Mouse (Mus musculus) CH12.LX (cell line): Measurements from ENCODE around the gene Ptgdr2. TPM values are rescaled to one million over a fixed set of nuclear protein-coding genes. Genes with fewer than 3 reads are reported as not detected.

Experiments
- DNase-seq: peaks from one replicate; pipeline ENCODE4 v3.0.0-alpha.2; 2013; ENCODE audit errors: extremely low read depth
- H3K27ac ChIP-seq: 2 replicates; pipeline ENCODE4 v1.5.1; 2012; ENCODE audit warnings: low read depth, mild to moderate bottlenecking, control low read depth, moderate library complexity; ENCODE audit not compliant: insufficient read depth
- H3K27me3 ChIP-seq: replicated peaks from 2 replicates; pipeline ENCODE3; 2012; ENCODE audit warnings: inconsistent platforms
- H3K36me3 ChIP-seq, 2 experiments: replicated peaks in 1 of 2; 2 replicates each; pipeline versions ENCODE3 to v1.6.1; 2012; ENCODE audit warnings: inconsistent platforms in 1 of 2, low read length in 1 of 2, mild to moderate bottlenecking in 1 of 2, mixed read lengths in 1 of 2, moderate library complexity in 1 of 2; ENCODE audit not compliant: control insufficient read depth in 1 of 2, insufficient read depth in 1 of 2
- H3K4me1 ChIP-seq, 2 experiments: 2 replicates each; pipeline ENCODE4 v1.6.1; 2012; ENCODE audit warnings: inconsistent platforms in 1 of 2, moderate library complexity in 1 of 2; ENCODE audit not compliant: insufficient read depth in 2 of 2, control insufficient read depth in 1 of 2
- H3K4me2 ChIP-seq: 2 replicates; pipeline ENCODE4 v1.6.1; 2012; ENCODE audit warnings: low read depth, mild to moderate bottlenecking, control low read depth; ENCODE audit not compliant: poor library complexity, insufficient read depth, severe bottlenecking
- H3K4me3 ChIP-seq, 3 experiments: fragments of 150-350 bp in 1 of 3; sonication (generic) in 1 of 3; replicated peaks in 1 of 3; 2 replicates each; pipeline versions ENCODE3 to v1.5.1; 2011 to 2012; ENCODE audit warnings: low read depth in 2 of 3, low read length in 2 of 3, mild to moderate bottlenecking in 2 of 3, moderate library complexity in 2 of 3, control low read depth in 1 of 3, improper control_type of control experiment in 1 of 3, inconsistent platforms in 1 of 3, mixed read lengths in 1 of 3; ENCODE audit not compliant: poor library complexity in 1 of 3
- H3K79me2 ChIP-seq: replicated peaks from 2 replicates; pipeline ENCODE4 v1.6.1; 2012; ENCODE audit warnings: mild to moderate bottlenecking, moderate library complexity; ENCODE audit not compliant: control insufficient read depth, poor library complexity, insufficient read depth, severe bottlenecking; ENCODE audit errors: extremely low read depth
- H3K9ac ChIP-seq: 2 replicates; pipeline ENCODE4 v1.6.1; 2012; ENCODE audit warnings: low read depth, mild to moderate bottlenecking, control low read depth, moderate library complexity; ENCODE audit not compliant: insufficient read depth
- H3K9me3 ChIP-seq: replicated peaks from 2 replicates; pipeline ENCODE3; 2012; ENCODE audit warnings: low read length, inconsistent platforms, mixed read lengths
- CTCF ChIP-seq, 2 experiments: IDR thresholded peaks in 1 of 2; conservative IDR thresholded peaks in 1 of 2; 2 replicates each; pipeline ENCODE4 v1.5.1; 2011 to 2012; ENCODE audit warnings: low read depth in 2 of 2, low read length in 2 of 2, improper control_type of control experiment in 1 of 2, inconsistent platforms in 1 of 2, mild to moderate bottlenecking in 1 of 2, moderate library complexity in 1 of 2
- EP300 ChIP-seq: IDR thresholded peaks from 2 replicates; pipeline ENCODE4 v1.6.1; 2011; ENCODE audit warnings: low read length, improper control_type of control experiment
- ETS1 ChIP-seq: conservative IDR thresholded peaks from 2 replicates; pipeline ENCODE4 v1.6.1; 2012; ENCODE audit warnings: low read depth, mild to moderate bottlenecking, inconsistent platforms, low read length, improper control_type of control experiment, moderate library complexity
- IRF4 ChIP-seq: IDR thresholded peaks from 2 replicates; pipeline ENCODE4 v1.6.1; 2014; ENCODE audit warnings: low read depth, mild to moderate bottlenecking, inconsistent platforms, low read length, improper control_type of control experiment
- JUND ChIP-seq: conservative IDR thresholded peaks from 2 replicates; pipeline ENCODE4 v1.6.1; 2011; ENCODE audit warnings: low read depth, low read length, improper control_type of control experiment
- MAX ChIP-seq: IDR thresholded peaks from 2 replicates; pipeline ENCODE4 v1.6.1; 2011; ENCODE audit warnings: low read length, improper control_type of control experiment
- MAZ ChIP-seq: IDR thresholded peaks from 2 replicates; pipeline ENCODE4 v1.6.1; 2012; ENCODE audit warnings: low read depth, mild to moderate bottlenecking, inconsistent platforms, low read length, improper control_type of control experiment, moderate library complexity
- MYC ChIP-seq: IDR thresholded peaks from 2 replicates; pipeline ENCODE4 v1.6.1; 2011; ENCODE audit warnings: low read depth, mild to moderate bottlenecking, improper control_type of control experiment, low read length
- NRF1 ChIP-seq: IDR thresholded peaks from 2 replicates; pipeline ENCODE4 v1.6.1; 2014; ENCODE audit warnings: low read depth, mild to moderate bottlenecking, inconsistent platforms, low read length, improper control_type of control experiment, moderate library complexity
- PAX5 ChIP-seq: IDR thresholded peaks from 2 replicates; pipeline ENCODE4 v1.6.1; 2012; ENCODE audit warnings: low read length, inconsistent platforms, mixed read lengths
- POLR2A ChIP-seq: IDR thresholded peaks from 2 replicates; pipeline ENCODE4 v1.6.1; 2011; ENCODE audit warnings: low read depth, mild to moderate bottlenecking, improper control_type of control experiment, low read length
- RAD21 ChIP-seq: IDR thresholded peaks from 2 replicates; pipeline ENCODE4 v1.6.1; 2011; ENCODE audit warnings: low read depth, mild to moderate bottlenecking, low read length, improper control_type of control experiment, moderate library complexity
- SIN3A ChIP-seq: IDR thresholded peaks from 2 replicates; pipeline ENCODE4 v1.6.1; 2012; ENCODE audit warnings: low read length, improper control_type of control experiment, inconsistent platforms
- SMC3 ChIP-seq: IDR thresholded peaks from 2 replicates; pipeline ENCODE4 v1.6.1; 2011; ENCODE audit warnings: low read depth, low read length, improper control_type of control experiment
- TCF12 ChIP-seq: IDR thresholded peaks from 2 replicates; pipeline ENCODE4 v1.6.1; 2014; ENCODE audit warnings: low read depth, mild to moderate bottlenecking, inconsistent platforms, low read length, improper control_type of control experiment
- UBTF ChIP-seq: IDR thresholded peaks from 2 replicates; pipeline ENCODE4 v1.6.1; 2012; ENCODE audit warnings: low read depth, mild to moderate bottlenecking, inconsistent platforms, low read length, improper control_type of control experiment, moderate library complexity
- USF1 ChIP-seq: IDR thresholded peaks from 2 replicates; pipeline ENCODE4 v1.6.1; 2014; ENCODE audit warnings: low read depth, mild to moderate bottlenecking, inconsistent platforms, low read length, improper control_type of control experiment
- USF2 ChIP-seq: conservative IDR thresholded peaks from 2 replicates; pipeline ENCODE4 v1.6.1; 2011; ENCODE audit warnings: low read depth, low read length, improper control_type of control experiment
- ZC3H11A ChIP-seq: IDR thresholded peaks from 2 replicates; pipeline ENCODE4 v1.6.1; 2012; ENCODE audit warnings: low read depth, mild to moderate bottlenecking, inconsistent platforms, low read length, improper control_type of control experiment
- ZKSCAN1 ChIP-seq: IDR thresholded peaks from 2 replicates; pipeline ENCODE4 v1.6.1; 2012; ENCODE audit warnings: low read depth, inconsistent platforms, low read length, improper control_type of control experiment, borderline replicate concordance
- dilution Hi-C: fragments of 300-500 bp; cut with MboI; formaldehyde crosslinking; loops from 2 replicates; pipeline ENCODE4 v1.14.3; 2020; ENCODE audit warnings: low sequenced_read_pairs; ENCODE audit not compliant: extremely low pct_unique_long_range_greater_than_20kb, extremely low pct_ligation_motif_present
- in situ Hi-C: fragments of 300-500 bp; cut with MboI; formaldehyde crosslinking; loops from 3 replicates; pipeline ENCODE4 v1.14.3; 2019; ENCODE audit warnings: low sequenced_read_pairs, low pct_ligation_motif_present, low pct_unique_long_range_greater_than_20kb, mixed read lengths
- polyA plus RNA-seq: library from polyadenylated mRNA; unstranded; fragments of >175 nt; gene quantifications from 2 replicates; pipeline ENCODE4 v1.2.1, GENCODE M21; 2012; ENCODE audit warnings: low read depth; ENCODE audit not compliant: insufficient read length
- total RNA-seq, 2 experiments: library from RNA; depleted of rRNA; stranded (reverse); fragments of 300-350 nt in 1 of 2; fragments of >200 nt in 1 of 2; gene quantifications; 2 replicates each; pipeline ENCODE4 v1.2.3; 2012 to 2014

Gene Ptgdr2
- total and polyA plus RNA-seq, 3 experiments, result 0.13 TPM; not detected in 2

GRCm38 (mm10) chr19:10952021-10952939 is 15.3 kb downstream of the Ptgdr2 start:
- H3K4me2 ChIP-seq, result no peak overlapping the region
- DNase-seq, result no peak
- H3K4me1 ChIP-seq, result peaks cover under 1 to 10% of the 10 kb centered on the region in 2 experiments; a peak in 3 of 4 replicates
- H3K9ac ChIP-seq, result no peak overlapping the region
- no peak overlapping the region for H3K27ac ChIP-seq
- in situ Hi-C loops, result no loop called here
- H3K36me3 ChIP-seq, result peaks cover 0 to 3% of the 10 kb centered on the region in 2 experiments
- peaks cover 17% of the 10 kb centered on the region for H3K79me2 ChIP-seq
- dilution Hi-C loops, result no loop called here
- no peaks in the 10 kb centered on the region for H3K9me3 ChIP-seq
- TF ChIP-seq JUND (no peak), ETS1 (no peak), USF1 (no peak), NRF1 (no peak), USF2 (no peak), POLR2A (no peak), ZKSCAN1 (no peak), MAZ (no peak), MAX (no peak), SMC3 (no peak), ZC3H11A (no peak), PAX5 (no peak), EP300 (no peak), IRF4 (no peak), TCF12 (no peak)
- H3K27me3 ChIP-seq, result peaks cover 36% of the 10 kb centered on the region
- H3K4me3 ChIP-seq, result no peak overlapping the region

DNA sequence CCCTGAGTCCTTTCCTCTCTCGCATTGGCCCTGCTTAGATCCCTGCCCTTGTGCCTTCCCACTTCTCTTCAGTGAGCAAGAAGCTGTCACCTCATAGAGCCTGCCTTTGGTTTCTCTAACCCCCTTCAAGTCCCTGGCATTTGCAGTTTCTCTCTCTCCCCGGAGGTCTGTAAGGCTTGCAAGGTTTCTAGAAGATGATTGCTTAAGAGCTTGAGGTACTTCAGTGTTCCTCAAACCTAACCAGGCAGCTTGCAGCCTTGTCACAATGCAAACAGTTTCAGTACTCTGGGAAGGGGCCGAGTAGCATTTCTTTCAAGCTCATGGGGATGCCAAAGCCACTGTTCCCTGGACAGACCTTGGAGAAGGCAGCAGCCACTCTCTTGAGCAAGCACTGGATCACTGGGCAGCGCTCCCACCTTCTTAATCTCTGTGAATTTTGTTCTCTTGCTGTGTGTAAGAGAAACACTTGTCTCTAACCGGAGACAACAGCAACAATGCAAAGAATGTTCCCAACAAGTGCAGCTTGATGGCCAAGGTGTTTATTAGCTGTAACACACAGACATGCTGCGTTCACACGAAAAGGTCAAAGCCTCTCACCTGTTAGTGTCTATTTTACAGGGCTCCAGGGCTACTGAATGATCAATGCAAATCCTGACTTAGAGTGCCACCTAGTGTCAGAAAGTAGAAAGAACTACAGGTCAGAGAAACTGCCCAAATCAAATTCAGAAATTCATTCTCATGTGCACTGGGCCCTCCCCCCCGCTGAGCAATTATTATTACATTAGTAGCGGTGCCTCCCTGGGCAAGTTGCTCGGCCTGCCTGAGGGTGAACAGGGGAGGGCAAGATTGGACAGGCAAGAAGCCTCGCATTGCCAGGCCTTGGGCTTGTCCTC is 22.4 kb downstream of the Ptgdr2 start:
- H3K36me3 ChIP-seq, result no peaks in the 10 kb centered on the region
- no peak overlapping the region for H3K4me3 ChIP-seq
- H3K4me2 ChIP-seq, result no peak overlapping the region
- no peaks in the 10 kb centered on the region for H3K9me3 ChIP-seq
- no peak overlapping the region for H3K9ac ChIP-seq
- 0 out of 2 replicates have a peak, but pooled peaks have one; percentile 20 for TF ChIP-seq IRF4
- no peak for TF ChIP-seq MYC
- peak; percentile 92 for TF ChIP-seq SMC3
- TF ChIP-seq EP300, result no peak
- TF ChIP-seq RAD21, result peak; percentile 97
- TF ChIP-seq CTCF (conservative IDR thresholded peaks at IDR 0.05 in 1 of 2, IDR thresholded peaks at IDR 0.05 in 1 of 2; ENCODE audit: low read depth in 2 of 2, low read length in 2 of 2), result peak; percentile 54 to 95; a peak in 3 of 4 replicates
- peak; percentile 73 for TF ChIP-seq ZC3H11A
- TF ChIP-seq UBTF, result no peak
- TF ChIP-seq SIN3A, result 0 out of 2 replicates have a peak, but pooled peaks have one; percentile 34
- H3K27ac ChIP-seq, result no peak overlapping the region
- 0 out of 4 replicates have a peak, but pooled peaks cover 0 to 2% of the 10 kb centered on the region in 2 experiments for H3K4me1 ChIP-seq
- no peaks in the 10 kb centered on the region for H3K79me2 ChIP-seq
- dilution Hi-C loops (no loop called here), in situ Hi-C loops (no loop called here)
- DNase-seq, result peak; percentile 80
- peaks cover 57% of the 10 kb centered on the region for H3K27me3 ChIP-seq
